Mouse (Mus musculus): Measurements from ENCODE around the gene Fam189a1. TPM values are rescaled to one million over a fixed set of nuclear protein-coding genes. Genes with fewer than 3 reads are reported as not detected.

Fam189a1 gene
- total and polyA plus RNA-seq, 3 experiments = not detected

GRCm38 (mm10) chr7:65154576-65154975 lies 1.8 kb downstream of the Fam189a1 start:
- Histone ChIP-seq H3K79me2 (ENCODE audit: control insufficient read depth, insufficient read depth, low read length, poor library complexity) (no peaks in the 10 kb centered on the region), H3K4me3 (ENCODE audit: control insufficient read depth in 1 of 2, insufficient read depth in 1 of 2, low read depth in 2 of 2, low read length in 2 of 2) (no peak overlapping the region), H3K27ac (ENCODE audit: control insufficient read depth, low read depth, low read length) (no peak overlapping the region), H3K9me3 (replicated peaks; ENCODE audit: insufficient read depth, low read length) (no peaks in the 10 kb centered on the region), H3K9ac (ENCODE audit: control insufficient read depth, low read depth, low read length, poor library complexity, severe bottlenecking) (no peak overlapping the region), H3K4me1 (ENCODE audit: control insufficient read depth in 1 of 2, insufficient read depth in 2 of 2, low read length in 2 of 2) (no peaks in the 10 kb centered on the region), H3K36me3 (ENCODE audit: control insufficient read depth in 1 of 2, insufficient read depth in 2 of 2, low read length in 2 of 2) (no peaks in the 10 kb centered on the region), H3K27me3 (ENCODE audit: control insufficient read depth in 1 of 2, insufficient read depth in 2 of 2, low read length in 2 of 2) (no peaks in the 10 kb centered on the region)
- TF ChIP-seq USF1 (IDR thresholded peaks at IDR 0.05; ENCODE audit: low read depth, low read length) (no peak), GABPA (IDR thresholded peaks at IDR 0.05; ENCODE audit: low read depth, low read length) (no peak), CHD1 (IDR thresholded peaks at IDR 0.05; ENCODE audit: low read depth, low read length) (no peak), KAT2A (conservative IDR thresholded peaks at IDR 0.05; ENCODE audit: low read depth, low read length) (no peak), E2F4 (IDR thresholded peaks at IDR 0.05; ENCODE audit: borderline replicate concordance, low read depth, low read length) (no peak), UBTF (IDR thresholded peaks at IDR 0.05; ENCODE audit: borderline replicate concordance, insufficient read depth, low read depth, low read length) (no peak)
- no peak for DNase-seq (ENCODE audit: low read depth, low spot score)

DNA sequence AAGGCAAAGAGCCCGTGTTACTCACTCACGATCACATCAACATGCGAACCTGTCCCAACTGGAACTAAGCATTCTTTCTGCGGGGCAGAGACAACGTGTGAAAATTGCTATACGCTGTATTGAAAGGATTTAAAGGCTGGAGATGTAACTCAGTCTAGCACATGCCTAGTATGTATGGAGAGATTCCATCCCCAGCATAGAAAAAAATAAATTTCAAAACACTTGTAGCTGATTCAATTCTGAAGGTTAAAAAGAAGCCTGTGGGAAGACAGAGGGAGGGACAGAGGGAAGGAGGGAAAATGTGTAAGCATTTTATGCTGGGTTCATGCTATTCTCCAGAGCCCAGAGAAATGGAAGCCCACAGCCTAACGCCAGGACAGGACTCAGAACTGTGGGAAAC lies 2.5 kb downstream of the Fam189a1 start:
- Histone ChIP-seq H3K27ac (ENCODE audit: control insufficient read depth, low read depth, low read length) (no peak overlapping the region), H3K4me3 (ENCODE audit: control insufficient read depth in 1 of 2, insufficient read depth in 1 of 2, low read depth in 2 of 2, low read length in 2 of 2) (no peak overlapping the region), H3K27me3 (ENCODE audit: control insufficient read depth in 1 of 2, insufficient read depth in 2 of 2, low read length in 2 of 2) (no peaks in the 10 kb centered on the region), H3K36me3 (ENCODE audit: control insufficient read depth in 1 of 2, insufficient read depth in 2 of 2, low read length in 2 of 2) (no peaks in the 10 kb centered on the region), H3K79me2 (ENCODE audit: control insufficient read depth, insufficient read depth, low read length, poor library complexity) (no peaks in the 10 kb centered on the region), H3K4me1 (ENCODE audit: control insufficient read depth in 1 of 2, insufficient read depth in 2 of 2, low read length in 2 of 2) (no peaks in the 10 kb centered on the region), H3K9me3 (replicated peaks; ENCODE audit: insufficient read depth, low read length) (no peaks in the 10 kb centered on the region), H3K9ac (ENCODE audit: control insufficient read depth, low read depth, low read length, poor library complexity, severe bottlenecking) (no peak overlapping the region)
- DNase-seq (ENCODE audit: low read depth, low spot score) = no peak
- no peak for TF ChIP-seq RAD21 (IDR thresholded peaks at IDR 0.05; ENCODE audit: low read depth, low read length)
- TF ChIP-seq NRF1 (IDR thresholded peaks at IDR 0.05; ENCODE audit: insufficient read depth, low read depth, low read length, poor library complexity, severe bottlenecking) = no peak
- TF ChIP-seq CHD1 (IDR thresholded peaks at IDR 0.05; ENCODE audit: low read depth, low read length) = no peak
- no peak for TF ChIP-seq MAFK (IDR thresholded peaks at IDR 0.05; ENCODE audit: borderline replicate concordance, low read depth, low read length)
- TF ChIP-seq ZC3H11A (IDR thresholded peaks at IDR 0.05; ENCODE audit: low read depth, low read length) = no peak
- no peak for TF ChIP-seq ZNF384 (IDR thresholded peaks at IDR 0.05; ENCODE audit: low read depth, low read length)
- no peak for TF ChIP-seq TCF12 (IDR thresholded peaks at IDR 0.05; ENCODE audit: low read depth, low read length)
- TF ChIP-seq CTCF (IDR thresholded peaks at IDR 0.05 in 2 of 3, conservative IDR thresholded peaks at IDR 0.05 in 1 of 3; ENCODE audit: control insufficient read depth in 1 of 3, insufficient read depth in 1 of 3, low read depth in 2 of 3, low read length in 3 of 3, poor library complexity in 1 of 3, severe bottlenecking in 1 of 3) = no peak
- TF ChIP-seq USF2 (IDR thresholded peaks at IDR 0.05; ENCODE audit: borderline replicate concordance in 1 of 2, insufficient read depth in 1 of 2, low read depth in 1 of 2, low read length in 2 of 2) = no peak
- no peak for TF ChIP-seq BHLHE40 (IDR thresholded peaks at IDR 0.05; ENCODE audit: borderline replicate concordance, low read depth, low read length)
- no peak for TF ChIP-seq CHD2 (IDR thresholded peaks at IDR 0.05; ENCODE audit: low read length)
- TF ChIP-seq GATA1 (IDR thresholded peaks at IDR 0.05; ENCODE audit: low read depth, low read length) = no peak
- no peak for TF ChIP-seq SIN3A (IDR thresholded peaks at IDR 0.05; ENCODE audit: low read length)
- no peak for TF ChIP-seq UBTF (IDR thresholded peaks at IDR 0.05; ENCODE audit: borderline replicate concordance, insufficient read depth, low read depth, low read length)
- TF ChIP-seq KAT2A (conservative IDR thresholded peaks at IDR 0.05; ENCODE audit: low read depth, low read length) = no peak
- no peak for TF ChIP-seq TAL1 (IDR thresholded peaks at IDR 0.05; ENCODE audit: low read length)
- no peak for TF ChIP-seq MYC (IDR thresholded peaks at IDR 0.05; ENCODE audit: low read depth, low read length)
- TF ChIP-seq HCFC1 (IDR thresholded peaks at IDR 0.05; ENCODE audit: low read depth, low read length) = no peak
